Mouse (Mus musculus) thymus, postnatal 25 days (tissue): ENCODE results near the gene Syngr1.
A peak's percentile ranks its signal among the peaks of the same experiment; 100 is the strongest.

ENCODE experiments used
- DNase-seq: peaks from one replicate; pipeline ENCODE4 v3.0.0; 2022

Gene Syngr1

DNA sequence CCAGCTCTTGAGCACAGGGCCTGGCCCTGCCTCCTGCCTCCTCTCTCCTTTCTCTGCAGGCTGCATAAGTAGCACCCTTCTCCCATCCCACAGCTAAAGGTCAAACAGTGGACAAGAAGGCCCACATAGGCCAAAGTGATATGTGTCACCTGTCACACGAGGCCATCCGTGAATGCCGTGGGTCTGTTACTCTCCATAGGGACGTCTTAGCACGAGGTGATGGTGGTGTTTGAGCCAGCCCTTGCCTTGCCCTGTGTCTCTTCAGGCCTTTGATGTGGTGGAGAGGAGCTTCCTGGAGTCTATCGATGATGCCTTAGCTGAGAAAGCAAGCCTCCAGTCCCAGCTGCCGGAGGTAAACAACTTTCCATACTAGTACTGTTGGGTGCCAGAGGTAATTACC lies 58.4 kb downstream of the Syngr1 start:
- peak; percentile 60 for DNase-seq

DNA sequence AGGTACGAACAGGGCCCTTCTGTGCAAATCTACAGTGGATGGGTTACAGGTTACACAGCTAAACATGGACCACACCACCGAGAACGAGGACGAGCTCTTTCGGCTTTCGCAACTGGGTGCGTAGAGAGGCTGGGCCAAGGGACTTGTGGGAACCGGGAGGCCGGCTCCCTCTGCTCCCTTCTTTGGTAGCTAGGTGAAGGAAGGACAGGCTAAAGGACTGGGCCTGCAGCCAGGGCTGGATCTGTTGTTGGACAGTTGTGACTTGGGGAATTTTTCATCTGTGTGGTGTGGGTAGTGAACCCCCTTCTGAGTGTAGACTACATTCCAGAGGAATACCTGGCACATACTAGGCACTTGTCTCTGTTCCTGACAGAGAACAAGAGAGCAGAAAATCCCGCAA lies 61.5 kb downstream of the Syngr1 start:
- DNase-seq, result no peak

- DNase-seq, result no peak
Observed at GRCm38 (mm10) chr15:80153757-80154156, 62.6 kb downstream of the Syngr1 start.

GRCm38 (mm10) chr15:80155707-80156106 lies 64.6 kb downstream of the Syngr1 start:
- no peak for DNase-seq

DNA sequence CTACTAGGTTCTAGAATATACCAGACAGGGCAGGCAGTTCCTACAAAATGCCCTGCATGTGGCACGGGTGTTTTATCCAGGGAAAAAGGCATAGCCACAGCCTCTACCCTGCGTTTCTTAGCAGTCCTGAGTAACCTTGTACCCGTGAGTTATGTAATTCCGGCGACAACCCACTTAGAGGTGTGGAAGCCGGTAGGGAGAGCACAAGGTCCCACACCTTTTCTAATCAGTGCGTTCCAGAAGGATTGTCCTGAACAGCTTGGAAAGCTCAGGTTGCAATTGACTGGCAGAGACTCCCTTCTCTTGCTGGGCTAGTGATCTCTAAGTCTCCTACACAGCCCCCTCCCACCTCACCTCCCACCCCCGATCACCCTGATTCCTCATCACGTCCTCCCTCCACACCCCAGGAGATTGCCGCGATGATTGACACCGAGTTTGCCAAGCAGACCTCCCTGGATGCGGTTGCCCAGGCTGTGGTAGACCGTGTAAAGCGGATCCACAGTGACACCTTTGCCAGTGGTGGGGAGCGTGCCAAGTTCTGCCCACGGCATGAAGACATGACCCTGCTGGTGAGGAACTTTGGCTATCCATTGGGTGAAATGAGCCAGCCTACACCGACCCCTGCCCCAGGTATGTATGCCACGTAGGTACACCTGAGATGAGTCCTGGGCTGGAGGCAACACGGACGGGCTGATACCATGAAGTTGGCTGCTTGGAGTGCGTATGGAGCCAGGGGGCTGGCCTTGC lies 66.2 kb downstream of the Syngr1 start:
- no peak for DNase-seq

DNA sequence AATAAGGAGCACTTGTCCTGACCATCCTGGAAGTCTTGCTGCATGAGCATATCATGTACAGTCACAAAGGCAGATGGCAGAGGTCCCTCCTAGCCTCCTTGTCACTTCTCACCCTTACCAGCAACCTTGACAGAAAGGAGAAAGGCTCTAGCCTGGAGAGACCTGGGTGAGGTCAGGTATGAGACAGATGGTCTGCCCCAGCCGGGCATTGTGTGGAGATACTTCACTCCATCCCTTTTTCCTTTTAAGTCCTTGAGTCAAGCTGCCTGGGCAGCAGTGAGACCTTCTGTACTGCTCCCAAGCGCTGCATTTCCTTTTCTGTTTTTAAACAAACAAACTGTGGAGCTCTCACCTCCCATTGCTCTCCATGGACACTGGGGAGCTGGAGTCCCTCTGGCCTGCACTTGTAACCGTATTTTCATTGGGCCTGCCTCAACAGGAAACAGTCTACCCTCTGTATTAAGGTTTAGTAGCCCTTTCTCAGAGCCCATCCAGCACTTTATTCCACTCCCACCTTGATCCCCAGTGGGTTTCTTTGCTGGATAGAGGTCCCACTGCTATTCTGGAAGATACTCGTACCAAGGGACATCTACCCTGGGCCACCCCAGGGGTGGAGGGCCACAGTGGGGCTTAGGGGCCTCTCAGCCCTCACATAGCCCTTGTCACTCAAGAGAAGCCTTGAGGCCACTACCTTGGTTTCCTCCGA lies 67.0 kb downstream of the Syngr1 start:
- DNase-seq, result no peak

- no peak for DNase-seq
Observed at GRCm38 (mm10) chr15:80158707-80159090, 67.6 kb downstream of the Syngr1 start.

DNA sequence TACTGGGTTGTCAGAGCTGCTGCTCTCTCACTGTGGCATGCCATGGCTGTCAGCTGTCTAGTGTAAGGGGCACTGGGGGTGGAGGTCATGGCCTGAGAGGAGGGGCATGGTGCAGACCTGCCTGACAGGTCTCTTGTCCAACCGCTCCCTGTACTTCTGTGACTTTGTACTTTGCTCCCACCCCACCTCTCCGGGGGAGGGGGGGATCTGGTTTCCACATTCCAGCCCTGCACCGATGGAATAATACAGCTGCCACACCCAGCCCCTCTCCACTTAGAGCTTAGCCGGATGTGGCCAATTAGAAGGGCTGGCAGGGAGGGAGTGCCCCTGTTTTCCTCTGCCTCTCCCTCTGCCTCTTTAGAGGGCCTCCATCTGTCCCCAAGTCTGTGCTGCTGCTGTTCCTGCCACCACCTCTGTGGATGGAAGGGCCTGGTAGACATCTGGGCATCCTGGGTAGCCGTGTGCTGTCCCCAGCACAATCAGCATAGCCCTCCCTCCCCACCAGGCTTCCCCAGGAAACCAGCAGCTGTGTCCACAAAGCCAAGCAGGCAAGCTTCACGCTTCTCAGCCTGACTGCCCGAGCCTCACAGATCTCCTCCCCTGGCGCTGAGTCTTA lies 68.3 kb downstream of the Syngr1 start:
- DNase-seq, result no peak

- no peak for DNase-seq
Observed at GRCm38 (mm10) chr15:80160223-80160622, 69.1 kb downstream of the Syngr1 start.

- no peak for DNase-seq
Observed at GRCm38 (mm10) chr15:80160726-80161125, 69.6 kb downstream of the Syngr1 start.

- DNase-seq, result no peak
Observed at GRCm38 (mm10) chr15:80161199-80161598, 70.1 kb downstream of the Syngr1 start.

GRCm38 (mm10) chr15:80162401-80162964 lies 71.3 kb downstream of the Syngr1 start:
- DNase-seq, result no peak

DNA sequence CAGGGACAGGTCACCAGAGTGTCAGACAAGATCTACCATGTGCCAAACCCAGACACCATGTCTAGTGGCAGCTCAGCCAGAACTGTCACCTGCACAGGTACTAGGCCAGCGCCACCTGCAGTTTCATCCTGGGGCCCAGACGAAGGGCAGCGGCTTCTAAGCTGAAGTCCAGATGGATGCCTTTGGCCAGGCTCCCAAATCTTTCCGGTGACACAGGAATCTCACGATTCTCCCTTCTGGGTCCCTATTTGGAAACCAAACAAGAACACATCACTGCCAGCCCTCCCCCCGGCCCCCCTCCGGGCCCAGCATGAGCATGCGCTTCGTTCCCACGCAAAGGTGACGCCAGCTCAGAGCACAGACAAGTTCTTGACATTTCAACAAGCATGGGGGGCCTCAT lies 72.1 kb downstream of the Syngr1 start:
- DNase-seq, result no peak

DNA sequence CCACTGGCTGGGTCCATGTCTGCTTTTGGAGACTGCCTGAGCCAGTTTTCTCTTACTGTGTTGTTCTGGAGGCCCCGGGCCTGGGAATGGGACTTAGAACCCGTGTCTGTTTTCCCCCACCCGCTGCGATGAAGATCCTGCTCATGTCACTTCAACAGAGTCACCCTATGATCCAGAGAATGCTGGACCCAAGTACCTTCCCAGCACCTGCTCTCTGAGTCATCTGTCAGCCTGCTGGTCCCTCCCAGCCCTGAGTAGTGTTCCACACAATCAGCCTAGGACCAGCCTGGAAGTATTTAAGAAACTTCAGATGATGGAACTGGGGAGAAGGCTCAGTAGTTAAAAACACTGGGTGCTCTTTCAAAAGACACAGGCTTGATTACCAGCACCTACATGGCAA lies 72.6 kb downstream of the Syngr1 start:
- no peak for DNase-seq

DNA sequence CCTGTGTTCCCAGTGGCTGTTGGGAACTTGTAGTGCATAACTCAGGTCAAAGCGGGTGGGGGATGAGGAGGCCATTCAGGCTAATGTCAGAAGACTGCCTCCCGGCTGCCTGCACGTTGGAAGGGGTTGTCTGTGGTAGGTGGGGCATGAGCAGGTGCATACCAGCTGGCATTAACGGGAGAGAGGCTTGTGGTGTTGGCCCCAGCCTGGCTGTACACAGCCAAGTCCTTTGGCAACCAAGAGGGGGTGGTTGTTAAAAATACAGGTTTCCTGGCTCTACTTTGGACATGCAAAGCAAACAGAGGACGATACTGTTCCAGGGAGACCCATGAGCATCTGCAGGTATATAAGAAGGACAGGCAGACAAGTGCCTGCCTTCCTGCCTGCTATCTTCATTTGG lies 74.3 kb downstream of the Syngr1 start:
- DNase-seq, result no peak
